Mouse (Mus musculus): ENCODE measurements at regions not wholly inside any gene's neighbourhood (a gene's known extent, or its start where the extent isn't known, plus 50 kb on each side); places are given as distances from the start of the nearest gene placed in this dataset.

GRCm38 (mm10) chr19:14301176-14301943, 296.5 kb downstream of the Tle4 start:
- 72% methylated on average over 6 of the region's 6 CpGs for WGBS

GRCm38 (mm10) chr19:14314301-14314700, 283.6 kb downstream of the Tle4 start:
- H3K4me3 ChIP-seq (ENCODE audit: control insufficient read depth in 1 of 2, insufficient read depth in 1 of 2, low read depth in 1 of 2, low read length in 2 of 2): no peak overlapping the region
- WGBS: 57% methylated on average over 7 of the region's 7 CpGs
- no peaks in the 10 kb centered on the region for H3K4me1 ChIP-seq (ENCODE audit: control insufficient read depth in 2 of 2, insufficient read depth in 2 of 2, low read length in 2 of 2)
- ATAC-seq (ENCODE audit: insufficient number of reproducible peaks, insufficient read depth, low FRiP score, low read depth): no peak
- no peaks in the 10 kb centered on the region for H3K9me3 ChIP-seq (ENCODE audit: control insufficient read depth, low read length)
- no peak overlapping the region for H3K4me2 ChIP-seq (ENCODE audit: low read length)
- no peak overlapping the region for H3K9ac ChIP-seq (ENCODE audit: low read length)
- no peak overlapping the region for H3K27ac ChIP-seq (replicated peaks in 1 of 2; ENCODE audit: control insufficient read depth in 1 of 2, insufficient read depth in 1 of 2, low read depth in 2 of 2, low read length in 2 of 2)
- H3K27me3 ChIP-seq (ENCODE audit: control insufficient read depth, insufficient read depth, low read length): peaks cover 7% of the 10 kb centered on the region
- H3K36me3 ChIP-seq (ENCODE audit: control insufficient read depth, insufficient read depth, low read length): no peaks in the 10 kb centered on the region

More at GRCm38 (mm10) chr19:14301176-14301943, 296.5 kb downstream of the Tle4 start:
- Histone ChIP-seq H3K9ac (ENCODE audit: low read length) (no peak overlapping the region), H3K27me3 (ENCODE audit: control insufficient read depth, insufficient read depth, low read length) (no peaks in the 10 kb centered on the region), H3K4me2 (ENCODE audit: low read length) (no peak overlapping the region), H3K4me1 (ENCODE audit: control insufficient read depth in 2 of 2, insufficient read depth in 2 of 2, low read length in 2 of 2) (no peaks in the 10 kb centered on the region), H3K9me3 (ENCODE audit: control insufficient read depth, low read length) (no peaks in the 10 kb centered on the region), H3K4me3 (ENCODE audit: control insufficient read depth in 1 of 2, insufficient read depth in 1 of 2, low read depth in 1 of 2, low read length in 2 of 2) (no peak overlapping the region), H3K27ac (replicated peaks in 1 of 2; ENCODE audit: control insufficient read depth in 1 of 2, insufficient read depth in 1 of 2, low read depth in 2 of 2, low read length in 2 of 2) (no peak overlapping the region), H3K36me3 (ENCODE audit: control insufficient read depth, insufficient read depth, low read length) (no peaks in the 10 kb centered on the region)
- no peak for ATAC-seq (ENCODE audit: insufficient number of reproducible peaks, insufficient read depth, low FRiP score, low read depth)

- H3K9ac ChIP-seq (ENCODE audit: low read length): no peak overlapping the region
- H3K4me1 ChIP-seq (ENCODE audit: control insufficient read depth in 2 of 2, insufficient read depth in 2 of 2, low read length in 2 of 2): no peaks in the 10 kb centered on the region
- no peak for ATAC-seq (ENCODE audit: insufficient number of reproducible peaks, insufficient read depth, low FRiP score, low read depth)
- WGBS: 71% methylated on average over 3 of the region's 3 CpGs
- no peak overlapping the region for H3K4me3 ChIP-seq (ENCODE audit: control insufficient read depth in 1 of 2, insufficient read depth in 1 of 2, low read depth in 1 of 2, low read length in 2 of 2)
- peaks cover 4% of the 10 kb centered on the region for H3K27me3 ChIP-seq (ENCODE audit: control insufficient read depth, insufficient read depth, low read length)
- H3K9me3 ChIP-seq (ENCODE audit: control insufficient read depth, low read length): no peaks in the 10 kb centered on the region
- H3K27ac ChIP-seq (replicated peaks in 1 of 2; ENCODE audit: control insufficient read depth in 1 of 2, insufficient read depth in 1 of 2, low read depth in 2 of 2, low read length in 2 of 2): no peak overlapping the region
- H3K4me2 ChIP-seq (ENCODE audit: low read length): no peak overlapping the region
- H3K36me3 ChIP-seq (ENCODE audit: control insufficient read depth, insufficient read depth, low read length): no peaks in the 10 kb centered on the region
Measured at GRCm38 (mm10) chr19:14319677-14320191, 278.1 kb downstream of the Tle4 start.

GRCm38 (mm10) chr19:14325353-14326052, 272.3 kb downstream of the Tle4 start:
- 79% methylated on average over 9 of the region's 9 CpGs for WGBS
- Histone ChIP-seq H3K9ac (ENCODE audit: low read length) (no peak overlapping the region), H3K27ac (replicated peaks in 1 of 2; ENCODE audit: control insufficient read depth in 1 of 2, insufficient read depth in 1 of 2, low read depth in 2 of 2, low read length in 2 of 2) (no peak overlapping the region), H3K9me3 (ENCODE audit: control insufficient read depth, low read length) (no peaks in the 10 kb centered on the region), H3K4me3 (ENCODE audit: control insufficient read depth in 1 of 2, insufficient read depth in 1 of 2, low read depth in 1 of 2, low read length in 2 of 2) (no peak overlapping the region), H3K4me2 (ENCODE audit: low read length) (no peak overlapping the region), H3K36me3 (ENCODE audit: control insufficient read depth, insufficient read depth, low read length) (no peaks in the 10 kb centered on the region), H3K27me3 (ENCODE audit: control insufficient read depth, insufficient read depth, low read length) (no peaks in the 10 kb centered on the region; the same call in 1 of the 2 replicates), H3K4me1 (ENCODE audit: control insufficient read depth in 2 of 2, insufficient read depth in 2 of 2, low read length in 2 of 2) (no peaks in the 10 kb centered on the region)
- ATAC-seq (ENCODE audit: insufficient number of reproducible peaks, insufficient read depth, low FRiP score, low read depth): no peak

- H3K27me3 ChIP-seq (ENCODE audit: control insufficient read depth, insufficient read depth, low read length): peaks cover 3% of the 10 kb centered on the region; the same call in 1 of the 2 replicates
- no peak for ATAC-seq (ENCODE audit: insufficient number of reproducible peaks, insufficient read depth, low FRiP score, low read depth)
Measured at GRCm38 (mm10) chr19:14333041-14334012, 264.5 kb downstream of the Tle4 start.

GRCm38 (mm10) chr19:14337025-14337424, 260.8 kb downstream of the Tle4 start:
- Histone ChIP-seq H3K4me3 (ENCODE audit: control insufficient read depth in 1 of 2, insufficient read depth in 1 of 2, low read depth in 1 of 2, low read length in 2 of 2) (no peak overlapping the region), H3K9me3 (ENCODE audit: control insufficient read depth, low read length) (no peaks in the 10 kb centered on the region), H3K4me2 (ENCODE audit: low read length) (no peak overlapping the region), H3K9ac (ENCODE audit: low read length) (no peak overlapping the region), H3K27ac (replicated peaks in 1 of 2; ENCODE audit: control insufficient read depth in 1 of 2, insufficient read depth in 1 of 2, low read depth in 2 of 2, low read length in 2 of 2) (no peak overlapping the region), H3K27me3 (ENCODE audit: control insufficient read depth, insufficient read depth, low read length) (peaks cover 3% of the 10 kb centered on the region; the same call in 1 of the 2 replicates), H3K4me1 (ENCODE audit: control insufficient read depth in 2 of 2, insufficient read depth in 2 of 2, low read length in 2 of 2) (no peaks in the 10 kb centered on the region), H3K36me3 (ENCODE audit: control insufficient read depth, insufficient read depth, low read length) (no peaks in the 10 kb centered on the region)
- ATAC-seq (ENCODE audit: insufficient number of reproducible peaks, insufficient read depth, low FRiP score, low read depth): no peak
- WGBS: 48% methylated on average over 5 of the region's 5 CpGs

More at GRCm38 (mm10) chr19:14333041-14334012, 264.5 kb downstream of the Tle4 start:
- Histone ChIP-seq H3K9ac (ENCODE audit: low read length) (no peak overlapping the region), H3K36me3 (ENCODE audit: control insufficient read depth, insufficient read depth, low read length) (no peaks in the 10 kb centered on the region), H3K9me3 (ENCODE audit: control insufficient read depth, low read length) (no peaks in the 10 kb centered on the region), H3K4me1 (ENCODE audit: control insufficient read depth in 2 of 2, insufficient read depth in 2 of 2, low read length in 2 of 2) (no peaks in the 10 kb centered on the region), H3K4me3 (ENCODE audit: control insufficient read depth in 1 of 2, insufficient read depth in 1 of 2, low read depth in 1 of 2, low read length in 2 of 2) (no peak overlapping the region), H3K4me2 (ENCODE audit: low read length) (no peak overlapping the region), H3K27ac (replicated peaks in 1 of 2; ENCODE audit: control insufficient read depth in 1 of 2, insufficient read depth in 1 of 2, low read depth in 2 of 2, low read length in 2 of 2) (no peak overlapping the region)
- 51% methylated on average over 6 of the region's 6 CpGs for WGBS

- Histone ChIP-seq H3K4me3 (ENCODE audit: control insufficient read depth in 1 of 2, insufficient read depth in 1 of 2, low read depth in 1 of 2, low read length in 2 of 2) (no peak overlapping the region), H3K4me2 (ENCODE audit: low read length) (no peak overlapping the region), H3K36me3 (ENCODE audit: control insufficient read depth, insufficient read depth, low read length) (no peaks in the 10 kb centered on the region), H3K9ac (ENCODE audit: low read length) (no peak overlapping the region), H3K27me3 (ENCODE audit: control insufficient read depth, insufficient read depth, low read length) (no peaks in the 10 kb centered on the region), H3K9me3 (ENCODE audit: control insufficient read depth, low read length) (no peaks in the 10 kb centered on the region), H3K27ac (replicated peaks in 1 of 2; ENCODE audit: control insufficient read depth in 1 of 2, insufficient read depth in 1 of 2, low read depth in 2 of 2, low read length in 2 of 2) (no peak overlapping the region), H3K4me1 (ENCODE audit: control insufficient read depth in 2 of 2, insufficient read depth in 2 of 2, low read length in 2 of 2) (no peaks in the 10 kb centered on the region)
- WGBS: 50% methylated on average over 2 of the region's 2 CpGs
- no peak for ATAC-seq (ENCODE audit: insufficient number of reproducible peaks, insufficient read depth, low FRiP score, low read depth)
Measured at GRCm38 (mm10) chr19:14340759-14341158, 257.1 kb downstream of the Tle4 start.
